Mouse (Mus musculus): ENCODE results near the gene Clnk. TPM values are rescaled to one million over a fixed set of nuclear protein-coding genes. Genes with fewer than 3 reads are reported as not detected.

Gene Clnk
- polyA plus RNA-seq, 1 experiment, result not detected

- H3K27me3 ChIP-seq (ENCODE audit: control insufficient read depth), result no peaks in the 10 kb centered on the region
- no peaks in the 10 kb centered on the region for H3K36me3 ChIP-seq (ENCODE audit: control insufficient read depth)
- TF ChIP-seq TAL1 (IDR thresholded peaks at IDR 0.05; ENCODE audit: low read length), result no peak
- no peak for TF ChIP-seq GATA1 (IDR thresholded peaks at IDR 0.05; ENCODE audit: low read length)
- no peak overlapping the region for H3K4me3 ChIP-seq (replicated peaks)
- no peaks in the 10 kb centered on the region for H3K9me3 ChIP-seq (ENCODE audit: control insufficient read depth, low read length)
- H3K4me1 ChIP-seq (ENCODE audit: control insufficient read depth), result no peaks in the 10 kb centered on the region
These were observed 90.5 kb downstream of the Clnk start for GRCm38 (mm10) chr5:38786126-38786525.

GRCm38 (mm10) chr5:38785686-38786085 is 90.9 kb downstream of the Clnk start:
- Histone ChIP-seq H3K9me3 (ENCODE audit: control insufficient read depth, low read length) (no peaks in the 10 kb centered on the region), H3K4me3 (replicated peaks) (no peak overlapping the region), H3K4me1 (ENCODE audit: control insufficient read depth) (no peaks in the 10 kb centered on the region), H3K36me3 (ENCODE audit: control insufficient read depth) (no peaks in the 10 kb centered on the region), H3K27me3 (ENCODE audit: control insufficient read depth) (no peaks in the 10 kb centered on the region)
- TF ChIP-seq GATA1 (IDR thresholded peaks at IDR 0.05; ENCODE audit: low read length) (no peak), TAL1 (IDR thresholded peaks at IDR 0.05; ENCODE audit: low read length) (no peak)

GRCm38 (mm10) chr5:38781813-38782212 is 94.8 kb downstream of the Clnk start:
- TF ChIP-seq GATA1 (IDR thresholded peaks at IDR 0.05; ENCODE audit: low read length) (no peak), TAL1 (IDR thresholded peaks at IDR 0.05; ENCODE audit: low read length) (no peak)
- Histone ChIP-seq H3K36me3 (ENCODE audit: control insufficient read depth) (no peaks in the 10 kb centered on the region), H3K27me3 (ENCODE audit: control insufficient read depth) (no peaks in the 10 kb centered on the region), H3K4me3 (replicated peaks) (no peak overlapping the region), H3K9me3 (ENCODE audit: control insufficient read depth, low read length) (no peaks in the 10 kb centered on the region), H3K4me1 (ENCODE audit: control insufficient read depth) (no peaks in the 10 kb centered on the region)

GRCm38 (mm10) chr5:38780631-38781030 is 96.0 kb downstream of the Clnk start:
- Histone ChIP-seq H3K27me3 (ENCODE audit: control insufficient read depth) (no peaks in the 10 kb centered on the region), H3K4me1 (ENCODE audit: control insufficient read depth) (no peaks in the 10 kb centered on the region), H3K36me3 (ENCODE audit: control insufficient read depth) (no peaks in the 10 kb centered on the region), H3K4me3 (replicated peaks) (no peak overlapping the region), H3K9me3 (ENCODE audit: control insufficient read depth, low read length) (no peaks in the 10 kb centered on the region)
- TF ChIP-seq TAL1 (IDR thresholded peaks at IDR 0.05; ENCODE audit: low read length), result no peak
- TF ChIP-seq GATA1 (IDR thresholded peaks at IDR 0.05; ENCODE audit: low read length), result no peak

GRCm38 (mm10) chr5:38780045-38780444 is 96.6 kb downstream of the Clnk start:
- no peaks in the 10 kb centered on the region for H3K27me3 ChIP-seq (ENCODE audit: control insufficient read depth)
- no peaks in the 10 kb centered on the region for H3K36me3 ChIP-seq (ENCODE audit: control insufficient read depth)
- no peaks in the 10 kb centered on the region for H3K9me3 ChIP-seq (ENCODE audit: control insufficient read depth, low read length)
- no peak overlapping the region for H3K4me3 ChIP-seq (replicated peaks)
- H3K4me1 ChIP-seq (ENCODE audit: control insufficient read depth), result no peaks in the 10 kb centered on the region
- no peak for TF ChIP-seq TAL1 (IDR thresholded peaks at IDR 0.05; ENCODE audit: low read length)
- no peak for TF ChIP-seq GATA1 (IDR thresholded peaks at IDR 0.05; ENCODE audit: low read length)

- Histone ChIP-seq H3K27me3 (ENCODE audit: control insufficient read depth) (no peaks in the 10 kb centered on the region), H3K4me1 (ENCODE audit: control insufficient read depth) (no peaks in the 10 kb centered on the region), H3K4me3 (replicated peaks) (no peak overlapping the region), H3K36me3 (ENCODE audit: control insufficient read depth) (no peaks in the 10 kb centered on the region), H3K9me3 (ENCODE audit: control insufficient read depth, low read length) (no peaks in the 10 kb centered on the region)
- TF ChIP-seq GATA1 (IDR thresholded peaks at IDR 0.05; ENCODE audit: low read length) (no peak), TAL1 (IDR thresholded peaks at IDR 0.05; ENCODE audit: low read length) (no peak)
These were observed 101.1 kb downstream of the Clnk start for GRCm38 (mm10) chr5:38775500-38775899.

- Histone ChIP-seq H3K4me1 (ENCODE audit: control insufficient read depth) (no peaks in the 10 kb centered on the region), H3K9me3 (ENCODE audit: control insufficient read depth, low read length) (no peaks in the 10 kb centered on the region), H3K36me3 (ENCODE audit: control insufficient read depth) (no peaks in the 10 kb centered on the region), H3K27me3 (ENCODE audit: control insufficient read depth) (no peaks in the 10 kb centered on the region), H3K4me3 (replicated peaks) (no peak overlapping the region)
- TF ChIP-seq TAL1 (IDR thresholded peaks at IDR 0.05; ENCODE audit: low read length), result no peak
- no peak for TF ChIP-seq GATA1 (IDR thresholded peaks at IDR 0.05; ENCODE audit: low read length)
These were observed 121.7 kb downstream of the Clnk start for GRCm38 (mm10) chr5:38754950-38755349.

- no peak for TF ChIP-seq TAL1 (IDR thresholded peaks at IDR 0.05; ENCODE audit: low read length)
- no peak for TF ChIP-seq GATA1 (IDR thresholded peaks at IDR 0.05; ENCODE audit: low read length)
- Histone ChIP-seq H3K9me3 (ENCODE audit: control insufficient read depth, low read length) (no peaks in the 10 kb centered on the region), H3K27me3 (ENCODE audit: control insufficient read depth) (no peaks in the 10 kb centered on the region), H3K4me1 (ENCODE audit: control insufficient read depth) (no peaks in the 10 kb centered on the region), H3K4me3 (replicated peaks) (no peak overlapping the region), H3K36me3 (ENCODE audit: control insufficient read depth) (no peaks in the 10 kb centered on the region)
These were observed 123.9 kb downstream of the Clnk start for GRCm38 (mm10) chr5:38752749-38753148.

- Histone ChIP-seq H3K4me3 (replicated peaks) (no peak overlapping the region), H3K27me3 (ENCODE audit: control insufficient read depth) (no peaks in the 10 kb centered on the region), H3K9me3 (ENCODE audit: control insufficient read depth, low read length) (no peaks in the 10 kb centered on the region), H3K36me3 (ENCODE audit: control insufficient read depth) (no peaks in the 10 kb centered on the region), H3K4me1 (ENCODE audit: control insufficient read depth) (no peaks in the 10 kb centered on the region)
- TF ChIP-seq TAL1 (IDR thresholded peaks at IDR 0.05; ENCODE audit: low read length), result no peak
- TF ChIP-seq GATA1 (IDR thresholded peaks at IDR 0.05; ENCODE audit: low read length), result no peak
These were observed 167.6 kb downstream of the Clnk start for GRCm38 (mm10) chr5:38708940-38709581.

Measured in erythroblast, embryonic 14.5 days (primary cell).